Mouse (Mus musculus) yolk sac, embryonic 10.5 days (tissue): Measurements from ENCODE around the gene Gm14409.
"Not testable (repeated sequence)": the region's sequence is repeated elsewhere in the genome, so short reads cannot be mapped to it uniquely, and the experiment has no call there.

Experiments
- DNase-seq: peaks from one replicate; pipeline ENCODE4 v3.0.0-alpha.2; 2017; ENCODE audit warnings: low spot score

Gm14409 gene

DNA sequence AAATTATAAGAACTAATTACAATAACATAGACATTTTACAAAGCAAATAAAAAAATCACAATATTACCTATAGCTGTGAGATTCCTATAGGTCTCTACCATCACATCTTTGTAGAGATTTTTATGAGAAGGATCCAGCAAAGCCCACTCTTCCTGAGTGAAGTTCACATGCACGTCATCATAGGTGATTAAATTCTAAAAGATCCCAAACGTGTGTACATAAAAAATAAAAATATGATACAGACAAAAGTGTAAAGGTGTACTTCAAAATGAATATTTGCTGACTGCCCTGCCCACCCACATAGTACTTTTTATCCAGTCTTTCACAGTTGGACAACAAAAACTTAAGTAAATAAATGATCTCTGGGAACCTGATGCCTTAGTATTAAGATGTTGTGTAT, at the start of gene Gm14409:
Gm14409 (minus strand) TSS at position 101 of the 400 bp plus-strand sequence.
- DNase-seq = not testable (repeated sequence)

- not testable (repeated sequence) for DNase-seq
Measured at GRCm38 (mm10) chr2:177309627-177310026, 42.8 kb upstream of the Gm14409 start.

DNA sequence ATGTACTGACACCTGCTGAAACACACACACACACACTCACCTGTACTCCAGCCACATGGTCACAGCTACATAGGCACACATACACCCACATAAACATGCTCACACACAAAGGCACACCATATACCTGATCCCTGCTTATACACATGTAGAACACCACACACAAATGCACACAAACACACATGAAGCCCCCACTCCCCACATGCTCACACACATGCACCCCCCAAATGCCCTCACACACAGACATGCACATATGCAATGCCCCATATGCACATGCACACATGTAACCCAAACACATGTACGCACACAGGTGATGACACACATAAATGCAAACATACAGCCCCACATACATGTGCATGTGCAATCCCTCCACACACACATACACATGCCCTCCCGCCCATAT, 38.1 kb upstream of the Gm14409 start:
- not testable (repeated sequence) for DNase-seq

DNA sequence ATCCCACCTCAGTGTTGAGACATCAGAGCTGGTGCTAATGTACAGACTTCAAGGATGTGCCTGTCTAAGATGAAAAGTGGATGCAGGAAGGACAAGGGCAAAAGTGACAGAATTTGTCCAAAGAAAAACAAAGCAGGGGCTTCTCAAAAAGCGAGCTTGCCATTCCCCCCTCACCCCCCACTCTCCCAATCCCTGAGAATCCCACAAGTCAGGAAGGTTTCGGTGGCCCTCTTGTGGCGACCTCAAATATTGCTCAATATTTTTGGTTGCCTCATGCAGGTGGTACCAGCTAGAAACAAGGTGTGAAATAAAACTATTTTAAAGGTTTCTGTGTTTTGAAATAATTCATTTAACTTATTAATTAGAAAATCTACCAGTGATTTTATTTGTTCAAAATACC, 16.9 kb upstream of the Gm14409 start:
- DNase-seq = not testable (repeated sequence)

DNA sequence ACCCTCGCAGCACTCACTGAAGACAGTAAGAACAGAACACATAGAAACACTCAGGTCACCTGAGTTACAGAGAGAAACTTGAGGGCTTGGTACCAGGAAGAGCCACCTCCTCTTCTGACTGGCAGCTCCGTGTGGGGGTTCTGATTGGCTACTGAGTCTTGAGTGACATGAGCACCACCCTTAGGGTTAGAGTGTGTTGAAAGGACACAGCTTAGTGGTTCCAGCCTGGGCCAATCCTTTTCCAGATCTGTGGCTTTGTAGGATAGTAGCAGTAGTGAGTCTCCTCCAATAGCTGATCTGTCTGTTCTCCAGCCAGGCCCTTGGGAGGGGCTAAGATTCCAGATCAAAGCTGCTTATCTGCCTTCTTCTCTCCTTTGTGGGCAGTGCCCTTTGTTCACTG, 10.9 kb upstream of the Gm14409 start:
- not testable (repeated sequence) for DNase-seq

DNA sequence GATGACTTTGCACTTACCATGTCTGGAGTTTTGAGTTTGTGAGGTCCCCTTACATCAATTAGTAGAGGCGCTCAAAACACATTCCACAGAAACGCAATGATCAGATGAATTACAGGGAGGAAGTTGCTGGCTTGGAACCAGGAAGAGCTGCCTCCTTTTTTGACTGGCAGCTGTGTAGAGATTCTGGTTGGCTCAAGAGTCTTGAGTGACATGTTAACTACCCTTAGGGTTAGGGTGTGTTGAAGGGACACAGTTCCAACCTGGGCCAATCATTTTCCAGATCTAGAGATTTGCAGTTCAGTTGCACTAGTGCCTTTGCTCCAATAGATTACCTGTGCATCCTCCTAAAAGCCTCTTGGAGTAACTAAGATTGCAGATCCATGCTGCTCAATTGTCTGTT, 5.4 kb upstream of the Gm14409 start:
- not testable (repeated sequence) for DNase-seq

GRCm38 (mm10) chr2:177247449-177247848, 19.4 kb downstream of the Gm14409 start:
- DNase-seq = not testable (repeated sequence)

GRCm38 (mm10) chr2:177230461-177230860, 36.4 kb downstream of the Gm14409 start:
- DNase-seq = not testable (repeated sequence)
